Mouse (Mus musculus): ENCODE measurements around the gene Il1a.

GRCm38 (mm10) chr2:129324216-129324615 lies 14.4 kb upstream of the Il1a start:
- TF ChIP-seq EP300 (IDR thresholded peaks at IDR 0.05; ENCODE audit: insufficient read depth, low read depth, low read length) = no peak
- no peak for TF ChIP-seq POLR2A (IDR thresholded peaks at IDR 0.05; ENCODE audit: insufficient read depth, low read length)
